Mouse (Mus musculus) MEL (cell line): ENCODE measurements around the gene Slc19a1.

Experiments used
- CTCF ChIP-seq, 3 experiments: IDR thresholded peaks in 2 of 3; conservative IDR thresholded peaks in 1 of 3; 2 replicates each; pipeline ENCODE4 v1.5.1; 2011 to 2012; ENCODE audit warnings: low read length in 3 of 3, low read depth in 2 of 3, mild to moderate bottlenecking in 2 of 3, improper control_type of control experiment in 1 of 3, inconsistent platforms in 1 of 3, mixed read lengths in 1 of 3, moderate library complexity in 1 of 3; ENCODE audit not compliant: control insufficient read depth in 1 of 3, insufficient read depth in 1 of 3, poor library complexity in 1 of 3, severe bottlenecking in 1 of 3
- EP300 ChIP-seq, 2 experiments: IDR thresholded peaks; 2 replicates each; pipeline ENCODE4 v1.6.1; 2011; ENCODE audit warnings: improper control_type of control experiment in 2 of 2, low read length in 2 of 2, low read depth in 1 of 2, mild to moderate bottlenecking in 1 of 2
- ETS1 ChIP-seq: IDR thresholded peaks from 2 replicates; pipeline ENCODE4 v1.6.1; 2012; ENCODE audit warnings: low read depth, mild to moderate bottlenecking, inconsistent platforms, low read length, improper control_type of control experiment, moderate library complexity
- GATA1 ChIP-seq: IDR thresholded peaks from 2 replicates; pipeline ENCODE4 v1.6.1; 2011; ENCODE audit warnings: low read depth, low read length, improper control_type of control experiment
- HCFC1 ChIP-seq: IDR thresholded peaks from 2 replicates; pipeline ENCODE4 v1.6.1; 2012; ENCODE audit warnings: low read depth, mild to moderate bottlenecking, inconsistent platforms, low read length, improper control_type of control experiment, moderate library complexity
- POLR2AphosphoS5 ChIP-seq: IDR thresholded peaks from 2 replicates; pipeline ENCODE4 v1.6.1; 2012; ENCODE audit warnings: low read depth, borderline replicate concordance, mild to moderate bottlenecking, inconsistent platforms, low read length, moderate library complexity, mixed read lengths
- SIN3A ChIP-seq: IDR thresholded peaks from 2 replicates; pipeline ENCODE4 v1.6.1; 2012; ENCODE audit warnings: low read length, improper control_type of control experiment, inconsistent platforms
- TCF12 ChIP-seq: IDR thresholded peaks from 2 replicates; pipeline ENCODE4 v1.6.1; 2014; ENCODE audit warnings: low read depth, mild to moderate bottlenecking, inconsistent platforms, low read length, improper control_type of control experiment, moderate library complexity

DNA sequence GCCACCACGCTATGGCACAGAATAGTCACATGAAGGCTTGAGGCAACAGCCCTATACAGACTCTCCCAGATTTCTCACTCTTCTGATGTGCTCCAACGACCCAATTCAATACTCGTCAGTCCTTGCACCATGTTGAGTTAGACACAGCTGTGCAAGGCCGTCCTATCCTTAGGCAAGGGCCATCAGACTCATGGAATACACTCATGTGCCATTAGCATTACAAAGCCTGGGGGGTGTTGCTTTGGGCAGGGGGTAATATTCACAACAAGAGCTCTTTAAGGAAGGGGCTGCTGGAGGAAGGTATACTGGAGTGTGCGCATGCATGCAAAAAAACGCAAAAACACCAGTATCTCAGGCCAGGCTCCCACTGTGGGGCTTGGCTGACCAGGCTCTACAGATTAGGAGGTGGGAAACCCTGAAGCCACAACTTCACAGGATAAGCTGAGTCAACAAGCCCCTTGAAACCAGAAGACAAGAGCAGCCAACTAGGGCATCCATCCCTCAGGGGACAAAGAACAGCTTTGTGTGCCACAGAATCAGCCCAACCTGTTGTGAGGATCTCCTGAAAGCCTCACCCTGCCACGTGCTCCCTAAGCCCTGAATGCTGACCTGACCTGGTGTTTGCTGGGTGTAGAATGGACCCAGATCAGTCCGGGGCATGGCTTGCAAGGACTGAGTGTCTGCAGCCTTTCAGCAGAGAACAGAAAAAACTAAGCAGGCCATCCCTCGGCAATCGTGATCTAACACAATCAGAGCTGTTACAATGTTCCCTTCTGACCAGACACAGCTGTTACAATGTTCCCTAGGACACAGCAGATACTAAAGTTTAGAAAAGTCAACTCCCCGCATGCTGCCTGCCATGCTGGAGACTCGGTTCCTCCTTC is 65.2 kb downstream of the Slc19a1 start:
- no peak for TF ChIP-seq TCF12
- no peak for TF ChIP-seq HCFC1
- TF ChIP-seq CTCF (IDR thresholded peaks at IDR 0.05 in 2 of 3, conservative IDR thresholded peaks at IDR 0.05 in 1 of 3; ENCODE audit: control insufficient read depth in 1 of 3, insufficient read depth in 1 of 3, low read depth in 2 of 3, low read length in 3 of 3, poor library complexity in 1 of 3, severe bottlenecking in 1 of 3) = no peak
- TF ChIP-seq ETS1 = no peak
- TF ChIP-seq GATA1 = no peak
- no peak for TF ChIP-seq EP300 (IDR thresholded peaks at IDR 0.05; ENCODE audit: low read depth in 1 of 2, low read length in 2 of 2)
- no peak for TF ChIP-seq POLR2AphosphoS5
- TF ChIP-seq SIN3A = no peak
